Mouse (Mus musculus): ENCODE results near the gene Park7. TPM values are rescaled to one million over a fixed set of nuclear protein-coding genes. Genes with fewer than 3 reads are reported as not detected.

The Park7 gene
- polyA plus RNA-seq, 1 experiment, result not detected

- no peak overlapping the region for H3K27ac ChIP-seq (ENCODE audit: insufficient read depth, low read depth, low read length)
- WGBS, result 37% methylated on average over 14 of the region's 14 CpGs
- no peak overlapping the region for H3K4me3 ChIP-seq (ENCODE audit: insufficient read depth, low read depth, low read length)
- TF ChIP-seq POLR2A (IDR thresholded peaks at IDR 0.05; ENCODE audit: insufficient read depth, low read depth, low read length) (no peak), CTCF (IDR thresholded peaks at IDR 0.05; ENCODE audit: insufficient read depth, low read depth, low read length) (no peak)
- H3K4me1 ChIP-seq (ENCODE audit: control insufficient read depth, insufficient read depth, low read length), result peaks cover 17% of the 10 kb centered on the region
These were observed 23.8 kb upstream of the Park7 start for GRCm38 (mm10) chr4:150938063-150938452.

- WGBS, result 68% methylated on average over 16 of the region's 16 CpGs
- Histone ChIP-seq H3K27ac (ENCODE audit: insufficient read depth, low read depth, low read length) (no peak overlapping the region; the same call in 1 of the 2 replicates), H3K4me3 (ENCODE audit: insufficient read depth, low read depth, low read length) (no peak overlapping the region), H3K4me1 (ENCODE audit: control insufficient read depth, insufficient read depth, low read length) (peaks cover 17% of the 10 kb centered on the region)
- TF ChIP-seq POLR2A (IDR thresholded peaks at IDR 0.05; ENCODE audit: insufficient read depth, low read depth, low read length), result no peak
- no peak for TF ChIP-seq CTCF (IDR thresholded peaks at IDR 0.05; ENCODE audit: insufficient read depth, low read depth, low read length)
These were observed 23.2 kb upstream of the Park7 start for GRCm38 (mm10) chr4:150937293-150938062.

GRCm38 (mm10) chr4:150933503-150933902 is 19.3 kb upstream of the Park7 start:
- Histone ChIP-seq H3K27ac (ENCODE audit: insufficient read depth, low read depth, low read length) (no peak overlapping the region), H3K4me1 (ENCODE audit: control insufficient read depth, insufficient read depth, low read length) (peaks cover 14% of the 10 kb centered on the region), H3K4me3 (ENCODE audit: insufficient read depth, low read depth, low read length) (no peak overlapping the region)
- WGBS, result 75% methylated on average over 1 of the region's 1 CpGs
- no peak for TF ChIP-seq CTCF (IDR thresholded peaks at IDR 0.05; ENCODE audit: insufficient read depth, low read depth, low read length)

GRCm38 (mm10) chr4:150927789-150928188 is 13.6 kb upstream of the Park7 start:
- H3K27ac ChIP-seq (ENCODE audit: insufficient read depth, low read depth, low read length), result no peak overlapping the region
- 73% methylated on average over 10 of the region's 10 CpGs for WGBS
- H3K4me1 ChIP-seq (ENCODE audit: control insufficient read depth, insufficient read depth, low read length), result 0 out of 2 replicates have a peak, but pooled peaks cover 2% of the 10 kb centered on the region
- H3K4me3 ChIP-seq (ENCODE audit: insufficient read depth, low read depth, low read length), result no peak overlapping the region
- TF ChIP-seq POLR2A (IDR thresholded peaks at IDR 0.05; ENCODE audit: insufficient read depth, low read depth, low read length) (no peak), CTCF (IDR thresholded peaks at IDR 0.05; ENCODE audit: insufficient read depth, low read depth, low read length) (no peak)

GRCm38 (mm10) chr4:150926924-150927705 is 12.9 kb upstream of the Park7 start:
- Histone ChIP-seq H3K4me1 (ENCODE audit: control insufficient read depth, insufficient read depth, low read length) (0 out of 2 replicates have a peak, but pooled peaks cover 2% of the 10 kb centered on the region), H3K27ac (ENCODE audit: insufficient read depth, low read depth, low read length) (no peak overlapping the region), H3K4me3 (ENCODE audit: insufficient read depth, low read depth, low read length) (no peak overlapping the region)
- WGBS, result 53% methylated on average over 14 of the region's 14 CpGs
- TF ChIP-seq POLR2A (IDR thresholded peaks at IDR 0.05; ENCODE audit: insufficient read depth, low read depth, low read length) (no peak), CTCF (IDR thresholded peaks at IDR 0.05; ENCODE audit: insufficient read depth, low read depth, low read length) (no peak)

- Histone ChIP-seq H3K27ac (ENCODE audit: insufficient read depth, low read depth, low read length) (no peak overlapping the region), H3K4me1 (ENCODE audit: control insufficient read depth, insufficient read depth, low read length) (0 out of 2 replicates have a peak, but pooled peaks cover 6% of the 10 kb centered on the region), H3K4me3 (ENCODE audit: insufficient read depth, low read depth, low read length) (no peak overlapping the region)
- 62% methylated on average over 5 of the region's 5 CpGs for WGBS
- TF ChIP-seq POLR2A (IDR thresholded peaks at IDR 0.05; ENCODE audit: insufficient read depth, low read depth, low read length), result no peak
- no peak for TF ChIP-seq CTCF (IDR thresholded peaks at IDR 0.05; ENCODE audit: insufficient read depth, low read depth, low read length)
These were observed 11.7 kb upstream of the Park7 start for GRCm38 (mm10) chr4:150925923-150926322.

- TF ChIP-seq CTCF (IDR thresholded peaks at IDR 0.05; ENCODE audit: insufficient read depth, low read depth, low read length) (no peak), POLR2A (IDR thresholded peaks at IDR 0.05; ENCODE audit: insufficient read depth, low read depth, low read length) (no peak)
- 86% methylated on average over 6 of the region's 6 CpGs for WGBS
- Histone ChIP-seq H3K4me3 (ENCODE audit: insufficient read depth, low read depth, low read length) (no peak overlapping the region), H3K27ac (ENCODE audit: insufficient read depth, low read depth, low read length) (no peak overlapping the region), H3K4me1 (ENCODE audit: control insufficient read depth, insufficient read depth, low read length) (0 out of 2 replicates have a peak, but pooled peaks cover 6% of the 10 kb centered on the region)
These were observed 10.7 kb upstream of the Park7 start for GRCm38 (mm10) chr4:150924936-150925335.

GRCm38 (mm10) chr4:150924308-150924707 is 10.1 kb upstream of the Park7 start:
- WGBS, result 84% methylated on average over 13 of the region's 13 CpGs
- 0 out of 2 replicates have a peak, but pooled peaks cover 6% of the 10 kb centered on the region for H3K4me1 ChIP-seq (ENCODE audit: control insufficient read depth, insufficient read depth, low read length)
- H3K27ac ChIP-seq (ENCODE audit: insufficient read depth, low read depth, low read length), result no peak overlapping the region
- no peak overlapping the region for H3K4me3 ChIP-seq (ENCODE audit: insufficient read depth, low read depth, low read length)
- TF ChIP-seq POLR2A (IDR thresholded peaks at IDR 0.05; ENCODE audit: insufficient read depth, low read depth, low read length) (no peak), CTCF (IDR thresholded peaks at IDR 0.05; ENCODE audit: insufficient read depth, low read depth, low read length) (no peak)

GRCm38 (mm10) chr4:150921206-150921605 is 7.0 kb upstream of the Park7 start:
- TF ChIP-seq CTCF (IDR thresholded peaks at IDR 0.05; ENCODE audit: insufficient read depth, low read depth, low read length) (no peak), POLR2A (IDR thresholded peaks at IDR 0.05; ENCODE audit: insufficient read depth, low read depth, low read length) (no peak)
- WGBS, result 75% methylated on average over 8 of the region's 8 CpGs
- H3K4me1 ChIP-seq (ENCODE audit: control insufficient read depth, insufficient read depth, low read length), result 0 out of 2 replicates have a peak, but pooled peaks cover 3% of the 10 kb centered on the region
- H3K27ac ChIP-seq (ENCODE audit: insufficient read depth, low read depth, low read length), result no peak overlapping the region
- no peak overlapping the region for H3K4me3 ChIP-seq (ENCODE audit: insufficient read depth, low read depth, low read length)

All from olfactory bulb, adult 2 months (tissue).